ENCODE assay signal across 30 mouse cellular contexts in genomic region chr3:156017676-156018230, GRCm38 (mm10).
DNase-seq lines count a peak whose midpoint lies in the region; ATAC-seq and TF ChIP-seq lines count a peak whose summit lies in the region.
"Had no signal": no experiment of that assay in that cellular context is flagged by ENCODE, and none has a peak within 500 bp of the region (broad histone marks: within the 10 kb centered on the region; RNA-seq: fewer than 3 reads in every experiment).

No protein-coding gene starts in this region.

- H3K9ac ChIP-seq in neural tube, embryonic 11.5 days (ENCODE audit: low read length): no peak overlapping the region
- no peak overlapping the region for H3K9ac ChIP-seq in neural tube, embryonic 15.5 days (replicated peaks)
- H3K9ac ChIP-seq in kidney, embryonic 15.5 days: no peak overlapping the region
- H3K9ac ChIP-seq: embryonic facial prominence, embryonic 15.5 days; hindbrain, embryonic 15.5 days; limb, embryonic 13.5 days; liver, embryonic 12.5 days; liver, postnatal 0 days; neural tube, embryonic 13.5 days had no signal

- no peaks in the 10 kb centered on the region for H3K4me1 ChIP-seq in neural tube, embryonic 11.5 days (ENCODE audit: control insufficient read depth, insufficient read depth, low read length)
- no peaks in the 10 kb centered on the region for H3K4me1 ChIP-seq in neural tube, embryonic 15.5 days
- no peaks in the 10 kb centered on the region for H3K4me1 ChIP-seq in lung, adult 2 months (ENCODE audit: control insufficient read depth, insufficient read depth, low read length)
- no peaks in the 10 kb centered on the region for H3K4me1 ChIP-seq in kidney, embryonic 15.5 days
- H3K4me1 ChIP-seq: embryonic facial prominence, embryonic 10.5 days; embryonic facial prominence, embryonic 15.5 days; hindbrain, embryonic 15.5 days; limb, embryonic 13.5 days; liver, embryonic 12.5 days; neural tube, embryonic 13.5 days had no signal

- H3K36me3 ChIP-seq in neural tube, embryonic 11.5 days (ENCODE audit: control insufficient read depth, insufficient read depth, low read length): no peaks in the 10 kb centered on the region
- no peaks in the 10 kb centered on the region for H3K36me3 ChIP-seq in neural tube, embryonic 15.5 days
- no peaks in the 10 kb centered on the region for H3K36me3 ChIP-seq in kidney, embryonic 15.5 days
- H3K36me3 ChIP-seq: embryonic facial prominence, embryonic 10.5 days; embryonic facial prominence, embryonic 15.5 days; hindbrain, embryonic 10.5 days; hindbrain, embryonic 15.5 days; limb, embryonic 13.5 days; liver, embryonic 12.5 days; neural tube, embryonic 13.5 days had no signal

- WGBS in neural tube, embryonic 11.5 days: 40% methylated on average over 7 of the region's 7 CpGs
- WGBS in neural tube, embryonic 15.5 days: 26% methylated on average over 7 of the region's 7 CpGs
- WGBS in lung, adult 2 months: 49% methylated on average over 7 of the region's 7 CpGs
- WGBS in kidney, embryonic 15.5 days: 66% methylated on average over 7 of the region's 7 CpGs

- 0 out of 2 replicates have a peak, but pooled peaks have one; percentile 48 for ATAC-seq in neural tube, embryonic 11.5 days (ENCODE audit: insufficient read depth, low FRiP score, low TSS enrichment)
- ATAC-seq in neural tube, embryonic 15.5 days (ENCODE audit: low FRiP score): no peak
- ATAC-seq in kidney, embryonic 15.5 days (replicated peaks; ENCODE audit: low FRiP score): no peak
- ATAC-seq: inflammation-experienced regulatory T-cells, adult 6 months; liver, embryonic 12.5 days; liver, postnatal 0 days; lung, postnatal 0 days had no signal

- no peak for TF ChIP-seq CTCF in lung, adult 2 months (IDR thresholded peaks at IDR 0.05; ENCODE audit: insufficient read depth, low read length)

- H3K4me3 ChIP-seq in neural tube, embryonic 11.5 days (ENCODE audit: low read depth, low read length): no peak overlapping the region
- H3K4me3 ChIP-seq in neural tube, embryonic 15.5 days (replicated peaks): no peak overlapping the region
- H3K4me3 ChIP-seq in lung, adult 2 months (replicated peaks; ENCODE audit: extremely low read depth, low read depth, low read length): no peak overlapping the region
- H3K4me3 ChIP-seq in kidney, embryonic 15.5 days (replicated peaks): no peak overlapping the region
- H3K4me3 ChIP-seq: embryonic facial prominence, embryonic 10.5 days; embryonic facial prominence, embryonic 15.5 days; hindbrain, embryonic 10.5 days; hindbrain, embryonic 15.5 days; limb, embryonic 13.5 days; liver, embryonic 12.5 days; neural tube, embryonic 13.5 days had no signal

- no peak for TF ChIP-seq POLR2A in lung, adult 2 months (IDR thresholded peaks at IDR 0.05; ENCODE audit: borderline replicate concordance, extremely low read depth, low read depth, low read length)

- H3K27ac ChIP-seq in neural tube, embryonic 11.5 days (ENCODE audit: low read depth, low read length): no peak overlapping the region
- no peak overlapping the region for H3K27ac ChIP-seq in neural tube, embryonic 15.5 days (replicated peaks)
- H3K27ac ChIP-seq in kidney, embryonic 15.5 days: no peak overlapping the region
- H3K27ac ChIP-seq: embryonic facial prominence, embryonic 10.5 days; embryonic facial prominence, embryonic 15.5 days; hindbrain, embryonic 10.5 days; hindbrain, embryonic 15.5 days; limb, embryonic 13.5 days; liver, embryonic 12.5 days; macrophage; neural tube, embryonic 13.5 days had no signal

- H3K27me3 ChIP-seq in neural tube, embryonic 11.5 days (ENCODE audit: control insufficient read depth, insufficient read depth, low read length): no peaks in the 10 kb centered on the region
- no peaks in the 10 kb centered on the region for H3K27me3 ChIP-seq in neural tube, embryonic 15.5 days (replicated peaks)
- no peaks in the 10 kb centered on the region for H3K27me3 ChIP-seq in kidney, embryonic 15.5 days
- H3K27me3 ChIP-seq: CH12.LX; embryonic facial prominence, embryonic 15.5 days; hindbrain, embryonic 15.5 days; limb, embryonic 13.5 days; liver, embryonic 12.5 days; neural tube, embryonic 13.5 days had no signal

- H3K4me2 ChIP-seq in neural tube, embryonic 11.5 days (ENCODE audit: low read depth): no peak overlapping the region
- no peak overlapping the region for H3K4me2 ChIP-seq in neural tube, embryonic 15.5 days
- no peak overlapping the region for H3K4me2 ChIP-seq in kidney, embryonic 15.5 days
- H3K4me2 ChIP-seq: embryonic facial prominence, embryonic 15.5 days; hindbrain, embryonic 15.5 days; limb, embryonic 13.5 days; liver, embryonic 12.5 days; neural tube, embryonic 13.5 days had no signal

- H3K9me3 ChIP-seq in neural tube, embryonic 11.5 days (ENCODE audit: control insufficient read depth, low read length): no peaks in the 10 kb centered on the region
- no peaks in the 10 kb centered on the region for H3K9me3 ChIP-seq in neural tube, embryonic 15.5 days (replicated peaks)
- H3K9me3 ChIP-seq in kidney, embryonic 15.5 days (replicated peaks): no peaks in the 10 kb centered on the region
- H3K9me3 ChIP-seq: embryonic facial prominence, embryonic 10.5 days; embryonic facial prominence, embryonic 15.5 days; hindbrain, embryonic 10.5 days; hindbrain, embryonic 15.5 days; limb, embryonic 13.5 days; liver, embryonic 12.5 days; neural tube, embryonic 13.5 days had no signal

- no peak for DNase-seq in neural tube, embryonic 11.5 days (ENCODE audit: low spot score)
- DNase-seq in brain, adult 2 months (ENCODE audit: low read depth, low spot score): peak; percentile 9
- peak; percentile 6 for DNase-seq in fibroblast of lung, adult 2 months (ENCODE audit: low read depth)
- DNase-seq in lung, adult 2 months: no peak
- no peak for DNase-seq in natural killer cell, adult 2 months (ENCODE audit: low spot score in 2 of 2)
- DNase-seq: adrenal gland, adult 8-10 months; cerebellum, adult 11 months; cerebellum, adult 9-10 months; cerebellum, postnatal 36 days; gastrocnemius, postnatal 14 days; heart, postnatal 14 days; kidney, adult 11 months; kidney, postnatal 36 days; liver, postnatal 0 days; midbrain, embryonic 14.5 days; right cerebral cortex, postnatal 25 days; thymus, postnatal 4 days had no signal

Comparison
In these comparisons a context has a peak if more than half of its experiments do, and no peak if none do; other contexts are left out.
1. DNase-seq: peak in brain, adult 2 months (single experiment) and fibroblast of lung, adult 2 months (single experiment); none in neural tube, embryonic 11.5 days (single experiment), lung, adult 2 months (single experiment) and natural killer cell, adult 2 months (0 of 2).